Mouse (Mus musculus) adipocyte (in vitro differentiated cells): Measurements from ENCODE around the gene Sulf2.

Source experiments
- DNase-seq: peaks from one replicate; pipeline ENCODE4 v3.0.0-alpha.2; 2016; ENCODE audit warnings: low spot score

Sulf2 gene

GRCm38 (mm10) chr2:166116278-166116608 is 39.2 kb downstream of the Sulf2 start:
- DNase-seq, result no peak

- peak; percentile 93 for DNase-seq
These were observed 39.7 kb downstream of the Sulf2 start for GRCm38 (mm10) chr2:166115571-166116277.

- DNase-seq, result no peak
These were observed 42.5 kb downstream of the Sulf2 start for GRCm38 (mm10) chr2:166112986-166113385.

DNA sequence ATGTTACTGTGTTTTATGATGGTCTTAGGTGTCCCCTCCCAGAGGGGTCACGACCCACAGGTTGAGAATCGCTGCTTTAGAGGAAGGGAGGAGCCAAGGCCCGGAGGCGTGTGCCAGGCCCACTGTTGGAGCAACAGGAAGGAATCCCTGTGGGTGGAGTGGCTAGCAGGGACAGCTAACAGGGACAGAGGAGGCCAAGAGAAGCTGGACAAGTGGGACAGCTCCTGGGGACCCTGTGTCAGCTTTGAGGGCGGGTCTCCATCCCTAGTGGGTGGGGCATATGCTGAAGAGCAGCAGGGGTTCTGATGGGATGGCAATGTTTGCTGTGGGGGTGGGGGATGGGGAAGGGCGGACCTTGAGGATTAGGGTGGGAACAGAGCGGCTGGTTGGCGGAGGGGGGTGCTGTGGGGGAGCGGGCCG is 43.6 kb downstream of the Sulf2 start:
- DNase-seq, result no peak

DNA sequence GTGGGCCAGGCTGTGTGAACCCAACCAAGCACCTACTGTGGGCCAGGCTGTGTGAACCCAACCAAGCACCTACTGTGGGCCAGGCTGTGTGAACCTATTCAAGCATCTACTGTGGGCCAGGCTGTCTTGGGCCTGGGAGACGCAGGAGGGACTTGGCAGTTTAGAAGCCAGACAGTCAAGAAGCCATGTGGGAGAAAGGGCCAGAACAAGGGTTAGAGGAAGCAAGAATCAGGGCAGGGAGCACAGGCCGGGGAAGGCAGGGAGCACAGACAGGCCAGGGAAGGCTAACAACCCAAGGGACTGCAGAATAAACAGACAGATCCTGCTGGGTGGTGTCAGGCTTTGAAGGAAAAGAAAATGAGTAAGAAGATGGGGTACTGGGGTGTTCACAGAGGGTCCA is 44.2 kb downstream of the Sulf2 start:
- DNase-seq, result peak; percentile 85

DNA sequence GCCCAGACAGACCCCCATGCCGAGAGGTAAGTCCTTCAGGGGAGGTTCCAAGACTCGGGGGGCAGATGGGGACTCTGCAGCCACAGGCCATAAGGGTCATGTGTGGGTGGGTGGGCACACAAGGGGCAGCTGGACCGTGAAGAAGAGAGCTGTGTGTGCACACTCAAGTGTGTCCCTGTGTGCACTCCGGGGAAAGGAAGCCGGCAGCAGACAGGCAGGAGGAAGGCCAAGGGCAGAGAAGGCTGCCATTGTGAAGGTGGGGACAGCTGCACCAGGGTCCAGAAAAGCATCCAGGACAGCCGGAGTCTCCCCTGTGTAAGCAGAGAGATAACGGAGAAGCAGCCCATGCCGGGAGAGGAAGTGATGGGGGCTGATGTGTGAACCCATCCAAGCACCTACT is 44.7 kb downstream of the Sulf2 start:
- DNase-seq, result no peak

GRCm38 (mm10) chr2:166108326-166108725 is 47.1 kb downstream of the Sulf2 start:
- peak; percentile 85 for DNase-seq

GRCm38 (mm10) chr2:166107911-166108310 is 47.6 kb downstream of the Sulf2 start:
- no peak for DNase-seq

DNA sequence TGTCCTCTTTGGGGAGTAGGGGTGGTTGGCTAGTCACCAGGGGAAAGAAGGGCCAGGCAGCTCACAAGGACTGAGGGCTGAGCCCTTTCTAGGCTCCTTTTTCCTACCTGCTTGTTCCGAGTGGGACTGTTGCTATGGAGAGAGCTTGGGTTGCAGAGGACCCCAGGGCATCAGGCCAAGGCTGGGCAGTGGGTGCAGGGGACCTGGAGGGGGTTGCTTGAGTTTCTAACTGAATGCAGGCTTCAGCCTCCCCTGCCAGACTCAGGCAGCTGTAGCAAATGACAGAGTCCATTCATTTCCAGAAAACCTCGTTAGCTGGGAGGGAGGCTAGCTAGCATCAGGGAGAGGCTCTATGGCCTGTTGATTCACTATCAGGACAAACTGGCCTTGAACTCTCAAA is 48.8 kb downstream of the Sulf2 start:
- no peak for DNase-seq

- DNase-seq, result no peak
These were observed 49.6 kb downstream of the Sulf2 start for GRCm38 (mm10) chr2:166105911-166106310.

GRCm38 (mm10) chr2:166102893-166103292 is 52.6 kb downstream of the Sulf2 start:
- DNase-seq, result peak; percentile 73

DNA sequence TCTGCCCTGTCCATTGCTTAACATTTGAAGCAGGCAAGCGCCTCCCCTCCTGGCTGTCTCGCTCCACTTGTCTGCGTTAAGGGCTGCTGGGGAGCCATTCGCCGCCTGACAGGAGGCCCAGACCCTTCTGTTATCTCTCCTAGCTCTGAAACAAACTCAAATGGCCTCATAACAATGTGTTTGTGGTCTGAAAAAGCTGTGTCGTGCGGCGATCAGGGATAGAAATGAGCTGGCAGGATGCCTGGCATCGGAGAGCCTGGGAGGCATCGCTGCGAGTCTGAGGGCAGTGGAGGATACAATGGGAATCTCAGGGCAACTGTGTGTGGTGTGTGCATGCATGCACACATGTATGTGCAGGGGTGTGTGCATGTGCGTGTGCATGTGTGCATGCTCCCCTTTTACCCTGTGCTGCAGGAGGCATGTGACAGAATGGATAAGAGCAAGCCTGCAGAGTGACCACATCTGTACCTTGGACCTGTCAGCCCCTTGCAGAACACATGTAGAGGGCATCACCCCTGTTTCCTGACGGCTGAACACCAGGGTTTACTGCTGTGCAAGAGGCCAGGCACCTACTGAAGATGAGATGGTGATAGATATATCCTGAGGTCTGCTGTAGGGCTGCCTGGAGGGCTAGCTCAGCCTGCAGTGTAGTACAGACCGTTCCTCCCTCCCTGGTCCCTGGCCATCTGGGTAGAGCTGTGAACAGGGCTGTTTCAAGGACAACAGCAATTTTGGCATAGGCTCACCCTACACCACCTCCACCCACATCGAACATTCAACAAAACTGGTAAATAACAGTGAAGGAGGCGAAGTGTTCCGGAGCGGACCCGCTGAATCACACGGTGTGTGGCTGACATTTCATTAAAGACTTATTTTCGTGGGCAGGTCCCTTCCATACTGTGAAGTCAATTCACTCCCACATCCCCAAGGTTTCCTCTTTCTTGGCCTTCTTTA is 54.9 kb downstream of the Sulf2 start:
- no peak for DNase-seq

GRCm38 (mm10) chr2:166098292-166098933 is 57.0 kb downstream of the Sulf2 start:
- DNase-seq, result no peak

- peak; percentile 64 for DNase-seq
These were observed 57.8 kb downstream of the Sulf2 start for GRCm38 (mm10) chr2:166097443-166098291.

DNA sequence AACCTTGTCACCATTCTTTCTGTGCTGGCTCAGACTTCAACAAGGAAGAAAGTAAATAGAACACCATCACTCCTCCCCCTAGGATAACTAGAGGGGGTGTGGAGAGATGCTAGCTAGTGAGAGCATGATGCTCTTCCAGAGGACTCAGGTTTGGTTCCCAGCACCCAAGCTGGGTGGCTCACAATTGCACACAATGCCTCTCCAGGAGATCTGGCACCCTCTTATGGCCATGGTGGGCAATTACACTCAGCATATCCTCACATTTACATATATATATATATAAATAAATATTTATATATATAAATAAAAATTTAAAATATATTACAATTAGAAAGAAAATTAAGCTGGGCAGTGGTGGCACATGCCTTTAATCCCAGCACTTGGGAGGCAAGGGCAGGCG is 58.6 kb downstream of the Sulf2 start:
- DNase-seq, result no peak

- no peak for DNase-seq
These were observed 59.2 kb downstream of the Sulf2 start for GRCm38 (mm10) chr2:166096300-166096699.

- no peak for DNase-seq
These were observed 63.1 kb downstream of the Sulf2 start for GRCm38 (mm10) chr2:166092412-166092811.

DNA sequence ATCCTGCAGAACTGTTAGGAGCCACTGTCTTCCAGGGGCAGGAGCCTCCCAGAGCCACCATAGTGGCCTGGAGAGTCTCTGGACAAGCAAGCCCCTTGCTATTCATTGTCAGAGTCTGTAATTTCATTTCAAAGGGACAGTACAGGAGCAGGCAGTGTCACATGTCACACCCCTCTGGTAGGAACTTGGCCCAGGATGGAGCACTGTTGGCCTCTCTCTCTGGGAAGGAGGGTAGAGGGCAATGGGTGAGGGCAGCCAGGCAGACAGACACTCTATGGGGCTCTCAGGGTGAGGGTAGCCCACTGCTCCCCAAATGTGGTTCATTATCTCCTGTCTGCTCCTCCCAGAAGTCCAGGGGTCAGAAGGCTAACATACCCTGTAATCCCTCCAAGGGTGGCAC is 63.9 kb downstream of the Sulf2 start:
- peak; percentile 73 for DNase-seq

- peak; percentile 54 for DNase-seq
These were observed 65.3 kb downstream of the Sulf2 start for GRCm38 (mm10) chr2:166090131-166090581.

GRCm38 (mm10) chr2:166088991-166089390 is 66.5 kb downstream of the Sulf2 start:
- peak; percentile 74 for DNase-seq

DNA sequence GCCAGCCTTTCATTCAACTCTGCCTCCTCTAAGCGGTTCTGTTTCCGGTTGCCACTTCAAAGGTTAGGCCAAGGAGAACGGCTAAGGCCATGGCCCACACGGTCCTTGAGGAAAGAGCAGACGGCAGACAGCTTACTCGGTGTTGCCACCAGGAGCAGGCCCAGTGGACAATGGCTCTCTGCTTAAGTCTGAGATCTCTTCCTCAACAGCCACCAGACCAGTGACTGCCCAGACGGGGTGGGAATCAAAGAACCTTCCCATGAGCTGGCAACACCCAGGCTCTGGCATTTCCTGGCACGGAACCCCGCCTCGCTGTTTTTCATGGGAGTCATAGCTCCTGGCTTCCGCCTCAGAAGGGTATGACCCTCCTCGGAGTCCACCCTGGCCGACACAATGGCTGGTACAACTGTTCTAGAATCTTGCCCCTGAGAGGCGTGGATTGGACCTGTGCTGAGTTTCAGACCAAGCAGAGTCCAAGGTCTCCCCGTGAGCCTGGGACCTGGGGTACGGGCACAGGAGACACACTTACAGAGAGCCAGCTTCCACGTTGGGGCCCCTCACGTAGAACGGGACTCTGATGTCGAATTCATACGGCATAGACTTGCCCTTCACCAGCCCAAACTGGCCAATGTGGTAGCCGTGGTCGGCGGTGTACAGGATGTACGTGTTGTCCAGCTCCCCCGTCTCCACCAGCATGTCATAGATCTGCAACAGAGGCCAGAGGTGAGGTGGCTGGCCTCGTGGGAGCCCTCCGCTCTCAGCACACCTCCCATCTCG is 68.8 kb downstream of the Sulf2 start:
- no peak for DNase-seq
